Mouse (Mus musculus): Measurements from ENCODE around the gene Rusc2. TPM values are rescaled to one million over a fixed set of nuclear protein-coding genes. Genes with fewer than 3 reads are reported as not detected.

Rusc2 gene
- polyA plus RNA-seq, 1 experiment from 2014 or later: 9.6 TPM

DNA sequence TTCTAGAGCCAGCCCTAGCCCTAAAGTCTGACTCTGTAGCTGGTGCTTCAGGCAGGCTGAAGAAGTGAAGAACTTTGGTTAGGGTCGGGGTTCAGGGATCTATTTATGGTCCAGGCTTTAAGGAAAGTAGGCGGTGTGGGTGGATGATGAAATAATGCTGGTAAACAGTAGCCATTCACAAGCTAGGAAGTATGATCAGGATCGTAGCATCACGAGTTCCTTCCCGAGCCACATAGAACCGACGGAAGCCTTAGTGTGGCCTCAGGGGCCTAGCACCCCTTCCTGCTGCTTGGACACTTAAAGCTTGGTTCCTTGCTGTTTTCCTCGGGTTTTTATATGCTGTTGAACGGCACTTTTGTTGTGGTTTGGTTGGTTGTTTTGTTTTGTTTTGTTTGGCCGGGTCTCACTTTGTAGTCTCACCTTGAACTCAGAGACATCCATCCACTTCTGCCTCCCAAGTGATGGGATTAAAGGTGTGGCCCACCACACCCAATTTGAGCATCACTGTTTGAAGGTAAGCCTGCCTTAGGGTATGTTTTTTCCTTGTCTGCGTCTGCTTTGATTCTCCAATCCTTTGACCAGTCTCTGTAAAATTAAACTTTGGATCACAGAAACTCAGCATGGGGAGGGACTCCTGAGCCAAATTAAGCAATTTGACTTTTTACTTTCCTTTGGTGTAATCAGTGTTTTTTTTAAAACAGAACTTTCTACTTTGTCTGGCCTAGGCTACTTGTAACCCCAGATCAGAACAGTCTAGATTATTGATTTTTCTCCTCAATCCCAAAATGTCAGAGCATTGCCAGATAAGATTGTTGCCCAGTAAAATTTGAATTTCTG, 1.7 kb downstream of the Rusc2 start:
- Histone ChIP-seq H3K4me3 (replicated peaks; ENCODE audit: low read depth, low read length) (peak overlapping the region; percentile 64; the same call in 1 of the 2 replicates), H3K4me1 (replicated peaks; ENCODE audit: insufficient read depth, low read length) (peaks cover 3% of the 10 kb centered on the region; the same call in 1 of the 2 replicates), H3K9ac (ENCODE audit: low read depth, low read length) (0 out of 2 replicates have a peak overlapping the region, but pooled peaks have one; percentile 4), H3K9me3 (replicated peaks; ENCODE audit: low read length) (no peaks in the 10 kb centered on the region), H3K36me3 (ENCODE audit: insufficient read depth, low read length) (no peaks in the 10 kb centered on the region), H3K27ac (peak overlapping the region; percentile 60; the same call in 1 of the 2 replicates), H3K27me3 (ENCODE audit: insufficient read depth, low read length) (no peaks in the 10 kb centered on the region), H3K4me2 (ENCODE audit: low read length) (peak overlapping the region; percentile 71)
- no peak for ATAC-seq (replicated peaks; ENCODE audit: low FRiP score, low read depth)
- WGBS: 45% methylated on average over 11 of the region's 11 CpGs
- no peak for DNase-seq (ENCODE audit: low spot score)
- no peak for TF ChIP-seq CTCF (IDR thresholded peaks at IDR 0.05; ENCODE audit: low read depth)

DNA sequence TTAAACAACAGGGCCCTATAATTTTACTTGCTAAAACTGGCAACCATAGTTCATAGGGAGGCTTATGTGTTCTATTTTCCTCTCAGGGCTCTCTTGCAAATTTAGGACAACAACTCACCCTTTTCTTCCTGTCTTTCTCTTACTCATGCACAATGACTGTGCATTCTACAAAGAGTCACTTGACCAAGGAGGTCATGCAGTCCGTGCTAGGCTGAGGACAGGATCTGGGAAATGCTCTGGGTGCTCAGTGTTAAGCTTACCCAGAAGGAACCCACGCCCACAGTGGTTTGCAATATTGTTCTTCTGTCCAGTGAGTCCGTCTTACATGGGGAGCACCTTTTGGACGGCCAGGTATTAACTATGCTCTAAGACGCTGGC, 2.3 kb downstream of the Rusc2 start:
- Histone ChIP-seq H3K4me2 (ENCODE audit: low read length) (peak overlapping the region; percentile 71), H3K4me3 (replicated peaks; ENCODE audit: low read depth, low read length) (no peak overlapping the region), H3K27ac (peak overlapping the region; percentile 60; the same call in 1 of the 2 replicates), H3K9ac (ENCODE audit: low read depth, low read length) (no peak overlapping the region), H3K9me3 (replicated peaks; ENCODE audit: low read length) (no peaks in the 10 kb centered on the region), H3K4me1 (replicated peaks; ENCODE audit: insufficient read depth, low read length) (peaks cover 3% of the 10 kb centered on the region; the same call in 1 of the 2 replicates), H3K27me3 (ENCODE audit: insufficient read depth, low read length) (no peaks in the 10 kb centered on the region), H3K36me3 (ENCODE audit: insufficient read depth, low read length) (no peaks in the 10 kb centered on the region)
- no peak for DNase-seq (ENCODE audit: low spot score)
- WGBS: 81% methylated on average over 5 of the region's 5 CpGs
- no peak for ATAC-seq (replicated peaks; ENCODE audit: low FRiP score, low read depth)
- no peak for TF ChIP-seq CTCF (IDR thresholded peaks at IDR 0.05; ENCODE audit: low read depth)

DNA sequence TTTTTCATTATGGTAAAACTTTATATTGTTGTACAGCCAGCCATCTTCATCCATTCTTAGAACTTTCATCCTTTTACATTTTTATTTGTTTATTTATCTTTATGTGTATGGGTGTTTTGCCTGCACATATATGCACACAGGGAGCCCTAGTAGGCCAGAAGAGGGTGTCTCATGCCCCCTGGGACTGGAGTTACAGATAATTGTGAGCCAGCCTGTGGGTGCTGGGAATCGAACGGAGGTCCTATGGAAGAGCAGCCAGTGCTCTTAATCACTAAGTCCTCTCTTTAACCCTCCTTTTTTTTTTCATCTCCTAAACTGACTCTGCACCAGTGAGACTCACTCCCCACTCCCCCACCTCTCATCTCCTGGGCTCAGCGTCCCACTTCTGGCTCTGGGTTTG, 2.8 kb downstream of the Rusc2 start:
- H3K27me3 ChIP-seq (ENCODE audit: insufficient read depth, low read length): no peaks in the 10 kb centered on the region
- TF ChIP-seq CTCF (IDR thresholded peaks at IDR 0.05; ENCODE audit: low read depth): no peak
- no peaks in the 10 kb centered on the region for H3K36me3 ChIP-seq (ENCODE audit: insufficient read depth, low read length)
- H3K9me3 ChIP-seq (replicated peaks; ENCODE audit: low read length): no peaks in the 10 kb centered on the region
- 87% methylated on average over 3 of the region's 3 CpGs for WGBS
- ATAC-seq (replicated peaks; ENCODE audit: low FRiP score, low read depth) (no peak), DNase-seq (ENCODE audit: low spot score) (no peak)
- peaks cover 3% of the 10 kb centered on the region; the same call in 1 of the 2 replicates for H3K4me1 ChIP-seq (replicated peaks; ENCODE audit: insufficient read depth, low read length)
- no peak overlapping the region for H3K4me2 ChIP-seq (ENCODE audit: low read length)
- H3K27ac ChIP-seq: 0 out of 2 replicates have a peak overlapping the region, but pooled peaks have one; percentile 16
- no peak overlapping the region for H3K9ac ChIP-seq (ENCODE audit: low read depth, low read length)
- H3K4me3 ChIP-seq (replicated peaks; ENCODE audit: low read depth, low read length): no peak overlapping the region

DNA sequence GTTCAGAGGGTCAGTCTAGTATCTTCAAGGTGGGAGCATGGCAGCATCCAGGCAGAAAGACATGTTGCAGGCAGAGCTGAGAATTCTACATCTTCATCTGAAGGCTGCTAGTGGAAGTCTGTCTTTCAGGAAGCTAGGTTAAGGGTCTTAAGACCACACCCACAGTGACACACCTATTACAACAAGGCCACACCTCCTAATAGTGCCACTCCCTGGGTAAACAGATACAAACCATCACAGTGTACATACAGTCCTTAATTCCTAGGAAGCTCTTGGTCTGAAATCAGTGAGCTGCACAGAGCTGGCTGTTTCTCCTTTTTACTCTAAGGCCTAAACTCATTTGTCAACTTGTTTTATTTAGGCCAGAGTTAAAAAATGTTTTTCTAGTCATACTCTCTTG, 5.2 kb downstream of the Rusc2 start:
- no peak for ATAC-seq (replicated peaks; ENCODE audit: low FRiP score, low read depth)
- no peak overlapping the region for H3K27ac ChIP-seq
- peaks cover 3% of the 10 kb centered on the region; the same call in 1 of the 2 replicates for H3K4me1 ChIP-seq (replicated peaks; ENCODE audit: insufficient read depth, low read length)
- no peak for DNase-seq (ENCODE audit: low spot score)
- no peak overlapping the region for H3K9ac ChIP-seq (ENCODE audit: low read depth, low read length)
- no peaks in the 10 kb centered on the region for H3K9me3 ChIP-seq (replicated peaks; ENCODE audit: low read length)
- no peak overlapping the region for H3K4me2 ChIP-seq (ENCODE audit: low read length)
- TF ChIP-seq CTCF (IDR thresholded peaks at IDR 0.05; ENCODE audit: low read depth): no peak
- H3K4me3 ChIP-seq (replicated peaks; ENCODE audit: low read depth, low read length): no peak overlapping the region
- H3K27me3 ChIP-seq (ENCODE audit: insufficient read depth, low read length): no peaks in the 10 kb centered on the region
- H3K36me3 ChIP-seq (ENCODE audit: insufficient read depth, low read length): no peaks in the 10 kb centered on the region

DNA sequence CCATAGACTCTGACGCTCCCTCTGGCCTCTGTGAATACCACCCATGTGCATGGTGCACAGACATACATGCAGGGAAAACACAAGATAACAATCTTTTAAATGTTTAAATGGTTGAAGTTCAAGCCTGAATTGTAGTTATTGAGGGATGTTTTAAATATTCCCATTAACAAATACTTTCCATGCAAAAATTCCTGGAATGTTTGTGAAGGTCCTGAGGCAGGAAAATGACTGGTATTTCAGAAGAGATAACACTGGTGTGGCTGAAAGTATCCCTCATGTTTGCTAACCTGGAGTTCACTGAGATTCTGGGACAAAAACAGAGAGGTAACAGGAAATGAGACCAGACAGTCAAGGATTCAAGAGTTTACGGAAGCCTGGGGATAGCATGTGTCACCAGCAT, 7.6 kb downstream of the Rusc2 start:
- no peak overlapping the region for H3K4me2 ChIP-seq (ENCODE audit: low read length)
- peaks cover 5% of the 10 kb centered on the region for H3K4me1 ChIP-seq (replicated peaks; ENCODE audit: insufficient read depth, low read length)
- H3K9me3 ChIP-seq (replicated peaks; ENCODE audit: low read length): no peaks in the 10 kb centered on the region
- H3K27ac ChIP-seq: 0 out of 2 replicates have a peak overlapping the region, but pooled peaks have one; percentile 19
- H3K9ac ChIP-seq (ENCODE audit: low read depth, low read length): no peak overlapping the region
- no peaks in the 10 kb centered on the region for H3K27me3 ChIP-seq (ENCODE audit: insufficient read depth, low read length)
- no peak for DNase-seq (ENCODE audit: low spot score)
- no peak for TF ChIP-seq CTCF (IDR thresholded peaks at IDR 0.05; ENCODE audit: low read depth)
- H3K4me3 ChIP-seq (replicated peaks; ENCODE audit: low read depth, low read length): no peak overlapping the region
- no peaks in the 10 kb centered on the region for H3K36me3 ChIP-seq (ENCODE audit: insufficient read depth, low read length)
- no peak for ATAC-seq (replicated peaks; ENCODE audit: low FRiP score, low read depth)
- 81% methylated on average over 2 of the region's 2 CpGs for WGBS

DNA sequence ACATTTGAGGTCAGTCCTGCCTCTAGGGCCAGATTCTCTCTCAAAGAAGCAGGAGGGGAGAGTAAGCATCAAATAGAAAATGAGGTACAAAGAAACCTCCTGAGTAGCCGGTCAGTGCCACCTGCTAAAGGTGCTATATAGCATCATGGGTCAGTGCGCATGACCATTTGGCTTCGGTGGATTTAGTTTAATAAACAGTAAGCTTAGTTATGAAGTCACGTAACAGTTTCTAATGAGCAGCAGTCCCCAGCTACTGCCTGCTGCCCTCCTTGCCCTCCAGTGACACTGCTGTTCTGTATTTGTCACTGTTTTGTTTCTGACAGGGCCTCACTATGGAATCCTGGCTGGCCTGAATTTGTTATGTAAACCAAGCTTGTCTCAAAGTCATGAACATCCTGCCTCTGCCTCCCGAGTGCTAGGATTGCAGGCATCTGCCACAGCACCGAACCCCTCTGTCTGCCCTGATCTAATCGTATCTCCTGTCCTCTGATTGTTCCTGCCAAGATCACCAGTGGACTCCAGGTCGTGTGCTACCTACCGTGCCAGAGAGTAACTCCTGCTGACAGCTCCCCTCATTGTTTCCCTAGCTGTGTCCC, 8.2 kb downstream of the Rusc2 start:
- no peak for DNase-seq (ENCODE audit: low spot score)
- Histone ChIP-seq H3K9me3 (replicated peaks; ENCODE audit: low read length) (no peaks in the 10 kb centered on the region), H3K4me1 (replicated peaks; ENCODE audit: insufficient read depth, low read length) (peaks cover 9% of the 10 kb centered on the region), H3K4me2 (ENCODE audit: low read length) (no peak overlapping the region), H3K27me3 (ENCODE audit: insufficient read depth, low read length) (no peaks in the 10 kb centered on the region), H3K27ac (peak overlapping the region; percentile 19; the same call in 1 of the 2 replicates), H3K4me3 (replicated peaks; ENCODE audit: low read depth, low read length) (no peak overlapping the region), H3K36me3 (ENCODE audit: insufficient read depth, low read length) (no peaks in the 10 kb centered on the region), H3K9ac (ENCODE audit: low read depth, low read length) (no peak overlapping the region)
- 64% methylated on average over 9 of the region's 9 CpGs for WGBS
- no peak for ATAC-seq (replicated peaks; ENCODE audit: low FRiP score, low read depth)
- TF ChIP-seq CTCF (IDR thresholded peaks at IDR 0.05; ENCODE audit: low read depth): no peak

All from kidney, postnatal 0 days (tissue).